Mouse (Mus musculus): ENCODE results near the gene Padi4. TPM values are rescaled to one million over a fixed set of nuclear protein-coding genes. Genes with fewer than 3 reads are reported as not detected.
A peak's percentile ranks its signal among the peaks of the same experiment; 100 is the strongest.

Gene Padi4
- polyA plus RNA-seq, 1 experiment = not detected

DNA sequence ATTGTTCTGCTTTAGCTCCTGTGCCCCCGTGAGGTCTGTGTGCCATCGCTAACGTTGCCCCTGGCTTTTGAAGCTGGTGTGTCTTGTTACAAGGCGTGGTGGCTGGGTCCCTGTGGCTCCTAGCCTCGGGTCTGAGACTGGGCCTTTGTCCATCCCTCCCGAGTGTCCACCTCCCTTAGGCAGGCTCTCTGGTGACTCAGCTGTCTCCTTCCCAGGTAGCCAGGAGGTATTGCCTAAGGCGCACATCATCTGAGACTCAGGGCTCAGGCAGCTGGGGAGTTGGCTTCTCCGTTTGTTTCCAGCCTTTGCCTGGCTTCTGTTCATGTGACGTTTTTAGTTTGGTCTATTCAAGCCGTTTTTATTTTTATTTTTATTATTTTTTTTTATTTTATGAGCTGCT is 63.3 kb downstream of the Padi4 start:
- no peak overlapping the region for H3K27ac ChIP-seq (ENCODE audit: insufficient read depth, low read length)
- H3K4me1 ChIP-seq (ENCODE audit: control insufficient read depth, insufficient read depth, low read length) = no peaks in the 10 kb centered on the region
- H3K4me3 ChIP-seq (ENCODE audit: insufficient read depth, low read length) = no peak overlapping the region
- TF ChIP-seq CTCF (IDR thresholded peaks at IDR 0.05; ENCODE audit: borderline replicate concordance, insufficient read depth, low read length) = no peak
- no peak for TF ChIP-seq POLR2A (IDR thresholded peaks at IDR 0.05; ENCODE audit: low read depth, low read length)

DNA sequence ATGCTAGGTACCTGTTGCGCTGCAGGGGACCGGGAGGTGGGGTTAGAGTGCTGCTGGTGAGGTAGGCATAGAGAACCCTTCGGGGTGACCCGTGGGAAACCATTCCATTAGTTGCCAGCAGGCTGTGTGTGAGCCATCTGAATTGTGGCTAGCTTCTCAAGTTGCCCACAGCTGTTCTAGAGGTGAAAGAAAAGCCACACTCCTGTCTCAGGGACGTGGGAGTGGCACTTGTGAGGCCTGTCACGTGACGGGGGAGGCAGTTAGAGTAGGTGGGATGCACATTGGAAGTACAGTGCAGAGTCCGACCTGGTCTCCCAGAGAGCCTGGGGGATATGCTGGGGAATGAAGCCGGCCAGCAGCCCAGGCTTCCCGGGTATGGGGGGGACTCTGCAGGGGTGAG is 64.4 kb downstream of the Padi4 start:
- H3K27ac ChIP-seq (ENCODE audit: insufficient read depth, low read length) = no peak overlapping the region
- TF ChIP-seq CTCF (IDR thresholded peaks at IDR 0.05; ENCODE audit: borderline replicate concordance, insufficient read depth, low read length) = no peak
- H3K4me3 ChIP-seq (ENCODE audit: insufficient read depth, low read length) = no peak overlapping the region
- H3K4me1 ChIP-seq (ENCODE audit: control insufficient read depth, insufficient read depth, low read length) = 0 out of 2 replicates have a peak, but pooled peaks cover 2% of the 10 kb centered on the region

DNA sequence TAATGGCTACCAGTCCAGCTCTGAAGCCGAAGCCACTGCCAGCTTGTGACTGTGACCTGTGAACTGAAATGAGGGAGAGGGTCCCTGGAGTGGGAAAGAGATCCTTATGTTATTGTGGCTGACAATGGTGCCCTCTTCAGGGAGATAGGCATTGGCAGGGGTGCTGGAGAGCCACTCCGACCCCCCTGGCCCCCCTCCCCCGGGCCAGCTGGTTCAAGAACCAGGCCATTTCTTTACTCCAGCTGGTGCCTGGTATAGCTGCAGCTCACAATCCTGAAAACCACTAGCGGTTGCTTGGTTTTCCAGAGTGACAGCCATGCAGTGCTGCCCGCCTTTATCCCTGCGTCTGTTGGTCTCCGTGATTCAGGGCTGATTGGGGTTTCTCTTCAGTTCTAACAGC is 64.9 kb downstream of the Padi4 start:
- TF ChIP-seq POLR2A (IDR thresholded peaks at IDR 0.05; ENCODE audit: low read depth, low read length) (no peak), CTCF (IDR thresholded peaks at IDR 0.05; ENCODE audit: borderline replicate concordance, insufficient read depth, low read length) (no peak)
- Histone ChIP-seq H3K27ac (ENCODE audit: insufficient read depth, low read length) (no peak overlapping the region), H3K4me3 (ENCODE audit: insufficient read depth, low read length) (no peak overlapping the region), H3K4me1 (ENCODE audit: control insufficient read depth, insufficient read depth, low read length) (peaks cover 5% of the 10 kb centered on the region; the same call in 1 of the 2 replicates)

DNA sequence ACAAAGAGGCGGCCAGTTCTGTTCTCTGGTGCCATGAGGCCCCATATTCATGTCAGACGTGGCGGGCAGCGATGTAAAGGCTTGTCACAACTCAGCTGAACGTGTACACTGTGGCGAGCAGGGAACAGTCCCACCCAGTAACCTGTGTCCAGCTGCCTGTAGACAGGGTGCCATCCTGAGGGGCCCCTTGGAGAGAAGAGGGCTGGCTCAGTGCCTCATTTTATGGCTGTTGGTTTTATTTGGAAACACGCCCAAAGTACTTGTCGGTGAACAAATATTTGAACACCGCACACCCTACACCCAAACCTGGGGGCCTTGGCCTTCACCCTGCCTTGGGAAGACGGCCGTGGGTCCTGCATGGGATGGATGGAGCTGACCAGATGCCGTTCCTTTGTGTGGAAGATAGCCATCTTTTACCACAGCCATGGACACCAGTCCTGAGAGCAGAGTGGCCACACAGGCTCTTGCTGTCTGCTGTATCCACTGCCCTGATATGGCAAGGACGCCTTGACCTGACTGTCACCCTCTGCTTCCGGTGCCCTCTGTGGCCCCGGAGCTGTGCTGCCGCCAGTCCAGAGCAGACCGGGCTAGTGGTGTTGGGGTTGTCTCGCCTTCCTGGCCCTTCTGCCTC is 65.6 kb downstream of the Padi4 start:
- H3K27ac ChIP-seq (ENCODE audit: insufficient read depth, low read length) = no peak overlapping the region
- peaks cover 10% of the 10 kb centered on the region; the same call in 1 of the 2 replicates for H3K4me1 ChIP-seq (ENCODE audit: control insufficient read depth, insufficient read depth, low read length)
- no peak for TF ChIP-seq CTCF (IDR thresholded peaks at IDR 0.05; ENCODE audit: borderline replicate concordance, insufficient read depth, low read length)
- TF ChIP-seq POLR2A (IDR thresholded peaks at IDR 0.05; ENCODE audit: low read depth, low read length) = no peak
- H3K4me3 ChIP-seq (ENCODE audit: insufficient read depth, low read length) = no peak overlapping the region

DNA sequence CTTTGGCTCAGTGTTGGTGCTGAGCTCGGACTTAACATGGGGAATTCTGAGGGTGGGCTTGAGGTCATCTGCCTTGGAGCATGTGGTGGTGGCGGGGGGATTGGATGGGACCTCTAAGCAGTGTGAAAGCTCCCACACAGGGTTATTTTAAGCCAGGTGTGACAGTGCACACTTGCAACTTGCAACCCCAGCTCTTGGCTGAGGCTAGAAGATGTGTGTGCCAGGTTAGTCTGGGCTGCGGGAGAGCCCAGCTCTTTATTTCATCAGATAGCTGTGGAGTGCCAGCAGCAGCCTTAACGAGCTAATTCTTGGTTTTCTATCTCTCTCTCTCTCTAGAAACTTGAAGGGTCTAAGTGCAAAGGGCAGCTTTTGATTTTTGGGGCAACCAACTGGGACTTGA is 66.4 kb downstream of the Padi4 start:
- Histone ChIP-seq H3K4me1 (ENCODE audit: control insufficient read depth, insufficient read depth, low read length) (peaks cover 10% of the 10 kb centered on the region; the same call in 1 of the 2 replicates), H3K4me3 (ENCODE audit: insufficient read depth, low read length) (no peak overlapping the region), H3K27ac (ENCODE audit: insufficient read depth, low read length) (no peak overlapping the region)
- no peak for TF ChIP-seq CTCF (IDR thresholded peaks at IDR 0.05; ENCODE audit: borderline replicate concordance, insufficient read depth, low read length)
- TF ChIP-seq POLR2A (IDR thresholded peaks at IDR 0.05; ENCODE audit: low read depth, low read length) = no peak

DNA sequence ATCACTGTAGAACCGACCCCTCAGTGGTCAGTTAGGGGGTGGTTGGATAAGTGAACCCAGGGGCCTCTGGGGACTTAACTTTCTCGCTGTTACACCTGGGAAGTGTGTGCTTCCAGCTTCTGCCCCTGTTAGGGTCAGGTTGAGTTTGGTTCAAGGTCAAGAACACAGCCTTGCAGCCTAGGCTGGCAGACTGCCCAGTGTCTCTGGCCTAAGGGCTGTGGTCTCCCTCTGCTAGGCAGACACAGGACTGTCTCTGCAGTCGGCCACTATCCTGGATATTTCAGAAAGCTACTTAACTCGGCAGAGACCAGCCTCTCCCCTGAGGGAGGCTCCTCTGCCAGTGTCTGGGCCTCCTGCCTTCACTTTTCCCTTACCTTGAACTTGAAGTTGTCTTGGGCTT is 69.9 kb downstream of the Padi4 start:
- Histone ChIP-seq H3K4me1 (ENCODE audit: control insufficient read depth, insufficient read depth, low read length) (peaks cover 10% of the 10 kb centered on the region; the same call in 1 of the 2 replicates), H3K4me3 (ENCODE audit: insufficient read depth, low read length) (no peak overlapping the region), H3K27ac (ENCODE audit: insufficient read depth, low read length) (no peak overlapping the region)
- TF ChIP-seq CTCF (IDR thresholded peaks at IDR 0.05; ENCODE audit: borderline replicate concordance, insufficient read depth, low read length) (no peak), POLR2A (IDR thresholded peaks at IDR 0.05; ENCODE audit: low read depth, low read length) (no peak)

DNA sequence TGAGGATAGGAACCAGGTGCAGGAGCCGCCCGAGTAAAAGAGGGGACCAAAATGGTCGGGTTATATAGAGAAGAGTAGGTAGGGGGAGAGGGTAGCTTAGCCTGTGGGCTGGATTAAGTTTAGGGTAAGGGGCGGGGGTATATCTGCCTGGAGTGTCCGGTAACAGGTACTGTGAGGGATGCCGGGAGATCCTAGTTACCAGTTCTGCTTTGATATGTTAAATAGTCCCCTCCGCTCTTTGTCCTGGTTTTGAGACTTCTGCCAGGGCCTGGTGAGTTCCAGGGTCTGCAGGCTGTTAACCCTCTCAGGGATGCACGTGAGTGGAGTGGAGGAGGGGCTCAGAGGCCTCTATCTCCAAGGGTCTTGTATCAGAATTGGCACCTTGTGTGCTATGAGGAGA is 70.4 kb downstream of the Padi4 start:
- TF ChIP-seq POLR2A (IDR thresholded peaks at IDR 0.05; ENCODE audit: low read depth, low read length) (no peak), CTCF (IDR thresholded peaks at IDR 0.05; ENCODE audit: borderline replicate concordance, insufficient read depth, low read length) (no peak)
- Histone ChIP-seq H3K27ac (ENCODE audit: insufficient read depth, low read length) (peak overlapping the region; percentile 57; the same call in 1 of the 2 replicates), H3K4me3 (ENCODE audit: insufficient read depth, low read length) (peak overlapping the region; percentile 91), H3K4me1 (ENCODE audit: control insufficient read depth, insufficient read depth, low read length) (peaks cover 12% of the 10 kb centered on the region)

DNA sequence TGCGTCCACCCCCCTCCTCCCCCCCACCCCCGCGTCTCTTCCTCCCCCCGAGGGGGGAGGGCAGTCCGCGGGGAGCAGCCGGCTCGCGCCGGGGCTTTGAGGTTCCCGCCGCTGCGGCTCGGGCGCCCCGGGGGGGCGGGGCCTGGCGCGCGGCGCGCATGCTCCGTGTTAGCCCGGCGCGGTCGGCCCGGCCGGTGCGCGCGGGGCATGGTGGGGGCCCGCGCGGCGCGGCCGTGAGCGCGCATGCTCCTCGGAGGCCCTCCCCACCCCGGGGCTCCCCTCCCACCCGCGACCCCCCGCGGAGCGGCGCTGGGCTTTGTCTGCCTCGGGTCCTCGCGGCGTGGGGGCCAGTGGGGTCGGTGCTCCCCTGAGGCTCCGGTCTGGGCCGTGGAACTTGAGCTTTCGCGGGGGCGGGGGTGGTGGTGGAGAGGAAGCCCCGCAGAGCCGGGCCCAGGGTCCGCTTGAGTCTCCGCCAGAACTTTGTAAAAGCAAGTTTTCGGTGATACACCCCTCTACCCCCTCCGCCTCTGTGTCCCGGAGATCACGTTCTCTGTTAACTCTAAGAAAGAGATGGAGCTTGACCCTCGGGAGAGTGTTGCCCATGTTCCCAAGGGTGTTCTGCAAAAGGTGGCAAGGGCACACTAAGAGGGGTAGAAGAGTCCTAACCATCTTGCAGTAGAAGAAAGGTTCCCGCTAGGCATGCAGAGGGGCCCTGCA is 71.3 kb downstream of the Padi4 start:
- Histone ChIP-seq H3K27ac (ENCODE audit: insufficient read depth, low read length) (peak overlapping the region; percentile 57), H3K4me1 (ENCODE audit: control insufficient read depth, insufficient read depth, low read length) (peaks cover 12% of the 10 kb centered on the region), H3K4me3 (ENCODE audit: insufficient read depth, low read length) (peak overlapping the region; percentile 91)
- TF ChIP-seq CTCF (IDR thresholded peaks at IDR 0.05; ENCODE audit: borderline replicate concordance, insufficient read depth, low read length) (no peak), POLR2A (IDR thresholded peaks at IDR 0.05; ENCODE audit: low read depth, low read length) (no peak)

DNA sequence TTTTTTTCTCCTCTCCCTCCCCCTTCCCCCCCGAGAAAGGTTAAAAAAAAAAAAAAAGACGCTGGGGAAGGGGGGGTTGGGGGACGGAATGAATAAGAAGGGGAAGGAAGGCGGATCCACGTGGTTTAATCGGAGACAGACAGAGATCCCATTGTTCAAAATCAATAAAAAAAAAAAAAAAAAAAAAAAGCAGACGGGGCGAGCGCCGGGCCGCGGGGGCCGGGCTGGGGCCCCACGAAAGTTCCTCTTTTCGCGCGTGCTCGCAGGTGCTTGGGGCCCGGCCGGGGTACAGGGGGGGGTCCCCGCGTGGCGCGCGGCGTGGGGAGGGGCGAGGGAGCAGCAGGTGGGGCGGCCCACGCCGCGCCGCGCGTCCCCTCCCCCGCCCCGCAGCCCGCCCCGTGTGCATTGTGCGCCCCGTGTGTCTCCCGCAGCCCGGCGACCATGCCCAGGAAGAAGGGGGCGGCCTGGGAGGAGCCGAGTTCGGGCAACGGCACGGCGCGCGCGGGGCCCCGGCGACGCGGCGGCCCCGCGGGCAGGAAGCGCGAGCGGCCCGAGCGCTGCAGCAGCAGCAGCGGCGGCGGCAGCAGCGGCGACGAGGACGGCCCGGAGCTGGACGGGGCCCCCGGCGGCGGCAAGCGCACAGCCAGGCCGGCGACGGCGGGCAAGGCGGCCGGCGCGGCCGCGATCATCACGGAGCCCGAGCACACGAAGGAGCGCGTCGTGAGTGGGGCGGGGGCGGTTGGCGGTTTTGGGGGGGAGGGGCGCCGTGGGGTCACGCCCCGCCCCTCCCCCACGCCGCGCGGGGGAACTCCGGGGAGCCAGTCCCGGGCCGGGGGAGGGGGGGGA is 72.1 kb downstream of the Padi4 start:
- TF ChIP-seq POLR2A (IDR thresholded peaks at IDR 0.05; ENCODE audit: low read depth, low read length) (no peak), CTCF (IDR thresholded peaks at IDR 0.05; ENCODE audit: borderline replicate concordance, insufficient read depth, low read length) (no peak)
- H3K4me1 ChIP-seq (ENCODE audit: control insufficient read depth, insufficient read depth, low read length) = peaks cover 12% of the 10 kb centered on the region
- H3K27ac ChIP-seq (ENCODE audit: insufficient read depth, low read length) = peak overlapping the region; percentile 95
- peak overlapping the region; percentile 97 for H3K4me3 ChIP-seq (ENCODE audit: insufficient read depth, low read length)

Data from embryonic fibroblast, embryonic 13.5 days (primary cell).